Mouse (Mus musculus): Measurements from ENCODE around the gene Zdhhc20. TPM values are rescaled to one million over a fixed set of nuclear protein-coding genes. Genes with fewer than 3 reads are reported as not detected.
"Not testable (repeated sequence)": the region's sequence is repeated elsewhere in the genome, so short reads cannot be mapped to it uniquely, and the experiment has no call there.

The Zdhhc20 gene
- total RNA-seq, 4 experiments from 2014 or later: 2.2 to 3.8 (median 2.9) TPM

- DNase-seq (ENCODE audit: low spot score in 2 of 2): no peak
Observed at GRCm38 (mm10) chr14:57892961-57893360, 2.9 kb upstream of the Zdhhc20 start.

- DNase-seq (ENCODE audit: low spot score in 2 of 2): no peak
Observed at GRCm38 (mm10) chr14:57889541-57890010, 500 bp downstream of the Zdhhc20 start.

GRCm38 (mm10) chr14:57887171-57887570 lies 2.9 kb downstream of the Zdhhc20 start:
- no peak for DNase-seq (ENCODE audit: low spot score in 2 of 2)

DNA sequence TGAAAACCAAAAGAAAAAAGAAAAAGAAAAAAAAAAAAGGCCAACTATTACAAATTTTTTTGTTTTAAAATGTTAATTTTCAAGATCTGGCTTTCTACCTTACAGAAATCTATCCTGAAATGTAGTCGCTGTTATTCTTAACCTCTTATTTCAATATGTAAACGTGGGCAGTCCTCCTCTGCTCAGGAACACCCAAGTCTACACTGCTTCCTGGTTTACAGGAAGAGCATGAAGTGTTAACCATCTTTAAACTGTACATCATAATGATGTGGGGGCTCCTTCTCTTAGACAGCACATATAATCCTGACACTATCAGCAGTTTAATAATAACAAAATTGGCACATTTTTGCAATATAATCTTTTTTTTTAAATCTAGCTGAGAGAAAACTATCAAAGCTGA lies 4.0 kb downstream of the Zdhhc20 start:
- no peak for DNase-seq (ENCODE audit: low spot score in 2 of 2)

DNA sequence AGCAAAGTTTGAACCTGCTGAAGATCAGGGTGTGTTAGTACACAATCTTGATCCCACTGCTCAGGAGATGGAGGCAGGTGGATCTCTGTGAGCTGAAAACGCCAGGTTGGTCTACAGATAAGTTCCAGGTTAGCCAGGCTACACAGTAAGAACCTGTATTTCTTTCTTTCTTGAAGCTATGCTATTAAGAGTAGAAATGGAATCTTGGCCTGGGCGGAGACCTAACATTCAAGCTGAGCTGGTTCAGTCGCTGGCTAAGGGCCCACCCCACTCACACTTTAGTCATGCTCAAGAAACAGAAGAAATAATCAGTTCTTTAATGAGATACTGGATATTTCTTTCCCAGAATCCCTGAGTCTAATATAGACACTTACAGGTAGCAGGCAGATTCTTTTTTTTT lies 6.7 kb downstream of the Zdhhc20 start:
- DNase-seq (ENCODE audit: low spot score in 2 of 2): no peak

GRCm38 (mm10) chr14:57882720-57883119 lies 7.4 kb downstream of the Zdhhc20 start:
- no peak for DNase-seq (ENCODE audit: low spot score in 2 of 2)

- peak; percentile 45 to 55 for DNase-seq (ENCODE audit: low spot score in 2 of 2)
Observed at GRCm38 (mm10) chr14:57881793-57882192, 8.3 kb downstream of the Zdhhc20 start.

- no peak for DNase-seq (ENCODE audit: low spot score in 2 of 2)
Observed at GRCm38 (mm10) chr14:57881074-57881473, 9.0 kb downstream of the Zdhhc20 start.

- no peak for DNase-seq (ENCODE audit: low spot score in 2 of 2)
Observed at GRCm38 (mm10) chr14:57877921-57878320, 12.2 kb downstream of the Zdhhc20 start.

- DNase-seq (ENCODE audit: low spot score in 2 of 2): no peak
Observed at GRCm38 (mm10) chr14:57866676-57867276, 23.3 kb downstream of the Zdhhc20 start.

DNA sequence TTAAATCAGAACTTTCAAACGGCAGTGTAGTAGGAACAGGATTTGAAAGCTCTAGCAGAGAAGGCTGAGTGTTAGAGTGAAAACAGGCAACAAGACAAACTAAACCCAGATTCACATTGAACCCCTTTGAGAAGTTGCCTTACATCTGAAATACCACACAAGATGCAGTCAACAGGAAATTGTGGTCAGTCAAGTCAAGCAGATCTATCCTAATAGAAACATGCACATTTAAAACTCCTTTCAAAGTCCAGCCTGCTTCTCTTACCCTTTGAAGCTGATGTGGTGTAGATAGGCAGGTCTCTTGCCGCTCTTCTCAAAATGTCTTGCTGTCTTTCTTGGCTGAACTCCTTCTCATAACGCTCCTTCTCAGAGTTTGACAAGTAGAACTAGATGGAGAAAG lies 24.8 kb downstream of the Zdhhc20 start:
- no peak for DNase-seq (ENCODE audit: low spot score in 2 of 2)

GRCm38 (mm10) chr14:57863129-57863528 lies 26.9 kb downstream of the Zdhhc20 start:
- no peak for DNase-seq (ENCODE audit: low spot score in 2 of 2)

GRCm38 (mm10) chr14:57861987-57862412 lies 28.1 kb downstream of the Zdhhc20 start:
- DNase-seq (ENCODE audit: low spot score in 2 of 2): no peak

DNA sequence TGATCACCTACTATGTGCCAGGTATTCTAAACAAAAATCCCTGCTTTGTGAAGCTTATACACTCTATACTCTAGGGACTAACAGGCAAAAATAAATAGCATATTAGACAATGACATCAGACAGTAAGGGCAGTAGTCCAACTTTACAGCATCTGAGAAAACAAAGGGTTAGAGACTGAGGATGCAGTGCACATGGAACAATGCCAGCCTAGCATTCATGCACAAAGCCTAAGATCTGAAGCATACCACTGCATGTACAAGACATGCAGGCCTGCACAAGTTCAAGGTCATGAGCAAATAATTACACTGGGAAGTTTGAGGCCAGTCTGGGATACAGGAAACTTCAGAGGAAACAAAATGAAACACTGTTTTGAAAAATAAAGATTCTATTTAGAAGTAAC lies 30.6 kb downstream of the Zdhhc20 start:
- no peak for DNase-seq (ENCODE audit: low spot score in 2 of 2)

- DNase-seq (ENCODE audit: low spot score in 2 of 2): no peak
Observed at GRCm38 (mm10) chr14:57858601-57859000, 31.5 kb downstream of the Zdhhc20 start.

DNA sequence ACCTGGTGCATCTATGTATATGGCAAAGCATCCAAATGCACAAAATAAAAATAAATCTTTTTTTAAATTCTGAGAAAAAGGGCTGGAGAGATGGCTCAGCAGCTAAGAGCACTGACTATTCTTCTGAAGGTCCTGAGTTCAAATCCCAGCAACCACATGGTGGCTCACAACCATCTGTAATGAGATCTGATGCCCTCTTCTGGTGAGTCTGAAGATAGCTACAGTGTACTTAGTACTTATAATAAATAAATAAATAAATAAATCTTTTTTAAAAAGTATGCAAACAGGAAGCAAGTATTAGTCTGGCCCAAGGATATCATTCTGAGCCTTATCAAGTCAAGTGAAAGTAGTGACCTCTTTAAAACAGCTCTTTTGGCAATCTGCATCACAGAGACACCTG lies 34.0 kb downstream of the Zdhhc20 start:
- DNase-seq (ENCODE audit: low spot score in 2 of 2): not testable (repeated sequence)

DNA sequence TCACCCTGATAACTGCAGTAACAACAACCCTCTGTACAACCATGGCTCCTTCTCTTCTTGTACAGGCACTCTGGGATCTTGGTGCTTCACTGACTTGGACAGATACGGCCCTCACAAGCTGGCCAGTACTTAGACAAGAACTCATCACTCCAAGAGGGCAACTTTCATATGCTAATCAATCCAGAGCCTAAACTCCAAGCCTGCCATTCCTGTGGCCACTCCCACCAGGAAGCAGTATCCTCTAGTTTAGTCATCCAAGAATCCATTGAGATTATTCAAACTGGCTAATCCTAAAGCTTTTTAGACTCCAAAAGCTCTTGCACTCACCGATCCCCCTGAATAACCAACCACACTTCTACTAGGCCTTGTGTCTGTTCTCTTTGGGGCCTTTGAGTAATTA lies 37.1 kb downstream of the Zdhhc20 start:
- DNase-seq (ENCODE audit: low spot score in 2 of 2): no peak

GRCm38 (mm10) chr14:57850330-57850729 lies 39.7 kb downstream of the Zdhhc20 start:
- DNase-seq (ENCODE audit: low spot score in 2 of 2): no peak

- no peak for DNase-seq (ENCODE audit: low spot score in 2 of 2)
Observed at GRCm38 (mm10) chr14:57848646-57849045, 41.4 kb downstream of the Zdhhc20 start.

DNA sequence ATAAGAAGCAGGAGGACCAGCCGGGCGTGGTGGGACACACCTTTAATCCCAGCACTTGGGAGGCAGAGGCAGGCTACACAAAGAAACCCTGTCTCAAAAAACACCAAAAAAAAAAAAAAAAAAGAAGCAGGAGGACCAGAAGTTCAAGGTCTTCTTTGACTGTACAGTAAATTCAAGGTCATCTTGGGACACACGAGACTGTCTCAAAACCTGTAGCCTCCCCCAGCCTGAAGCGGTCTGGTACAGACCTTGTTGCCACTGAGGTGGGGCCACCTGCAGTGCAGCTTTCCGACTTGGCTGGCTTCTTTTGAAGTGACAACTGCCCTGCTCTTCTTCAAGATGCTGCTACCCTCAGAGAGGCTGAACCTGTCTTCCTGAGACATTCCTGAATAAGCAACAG lies 42.0 kb downstream of the Zdhhc20 start:
- DNase-seq (ENCODE audit: low spot score in 2 of 2): not testable (repeated sequence)

DNA sequence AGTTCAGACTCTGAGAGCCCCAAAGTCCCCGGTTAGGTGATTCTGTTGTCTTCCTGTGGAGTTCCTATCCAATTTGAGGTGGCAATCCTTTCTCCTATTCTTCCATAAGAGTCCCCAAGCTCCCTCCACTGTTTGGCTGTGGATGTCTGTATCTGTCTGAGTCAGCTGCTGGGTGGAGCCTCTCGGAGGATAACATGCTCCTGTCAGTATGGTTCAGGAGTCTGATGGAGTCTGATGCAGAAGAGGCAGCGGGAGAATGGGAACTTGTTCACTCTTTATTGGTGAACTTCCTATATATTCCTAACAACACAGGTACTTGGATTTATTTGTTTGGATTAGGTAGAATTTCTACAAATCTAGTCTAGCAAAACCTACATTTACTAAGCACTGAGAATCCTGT lies 45.5 kb downstream of the Zdhhc20 start:
- DNase-seq (ENCODE audit: low spot score in 2 of 2): no peak

GRCm38 (mm10) chr14:57835157-57835556 lies 54.9 kb downstream of the Zdhhc20 start:
- no peak for DNase-seq (ENCODE audit: low spot score in 2 of 2)

DNA sequence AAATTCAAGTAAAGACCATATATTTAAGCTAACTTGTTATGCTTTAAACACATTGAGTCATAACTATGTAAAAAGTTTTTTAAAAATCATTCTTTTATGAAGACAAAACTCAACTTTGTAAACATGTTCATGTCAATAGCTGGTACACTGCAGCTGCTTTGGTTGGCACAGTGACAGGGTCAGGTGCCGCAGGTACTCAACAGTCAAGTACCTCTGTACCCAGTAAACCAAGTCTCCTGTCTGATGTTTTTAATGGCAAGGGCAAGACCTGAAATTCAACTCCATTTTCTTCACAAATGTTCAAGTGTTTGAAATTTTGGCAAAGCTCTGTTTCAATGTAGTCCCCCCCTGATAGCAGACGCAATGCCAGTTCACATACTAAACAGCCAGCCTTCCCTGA lies 56.5 kb downstream of the Zdhhc20 start:
- DNase-seq (ENCODE audit: low spot score in 2 of 2): no peak

DNA sequence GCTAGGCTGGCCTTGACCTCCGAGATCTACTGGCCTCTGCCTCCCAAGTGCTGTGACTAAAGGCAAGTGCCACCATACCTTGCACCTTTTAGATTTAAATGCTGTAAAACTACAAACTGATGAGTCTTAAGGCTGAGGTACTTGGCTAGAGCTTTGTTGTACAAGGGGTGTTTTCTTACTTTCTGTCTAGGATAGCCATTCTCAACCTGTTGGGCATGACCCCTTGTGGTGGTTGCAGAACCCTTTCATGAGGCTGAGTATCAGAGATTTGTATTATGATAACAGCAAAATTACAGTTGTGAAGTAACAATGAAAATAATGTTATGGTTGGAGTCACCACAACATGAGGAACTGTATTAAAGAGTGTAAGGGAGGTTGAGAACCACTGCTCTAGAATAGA lies 62.8 kb downstream of the Zdhhc20 start:
- no peak for DNase-seq (ENCODE audit: low spot score in 2 of 2)

Data from gastrocnemius, adult 8-10 months (tissue).